Mouse (Mus musculus) fibroblast of lung, adult 2 months (primary cell): ENCODE measurements around the gene Gm45808.
"Not testable (repeated sequence)": the region's sequence is repeated elsewhere in the genome, so short reads cannot be mapped to it uniquely, and the experiment has no call there.

Experiments
- DNase-seq: peaks from one replicate; pipeline ENCODE4 v3.0.0-alpha.2; 2011; ENCODE audit warnings: low read depth

The Gm45808 gene

DNA sequence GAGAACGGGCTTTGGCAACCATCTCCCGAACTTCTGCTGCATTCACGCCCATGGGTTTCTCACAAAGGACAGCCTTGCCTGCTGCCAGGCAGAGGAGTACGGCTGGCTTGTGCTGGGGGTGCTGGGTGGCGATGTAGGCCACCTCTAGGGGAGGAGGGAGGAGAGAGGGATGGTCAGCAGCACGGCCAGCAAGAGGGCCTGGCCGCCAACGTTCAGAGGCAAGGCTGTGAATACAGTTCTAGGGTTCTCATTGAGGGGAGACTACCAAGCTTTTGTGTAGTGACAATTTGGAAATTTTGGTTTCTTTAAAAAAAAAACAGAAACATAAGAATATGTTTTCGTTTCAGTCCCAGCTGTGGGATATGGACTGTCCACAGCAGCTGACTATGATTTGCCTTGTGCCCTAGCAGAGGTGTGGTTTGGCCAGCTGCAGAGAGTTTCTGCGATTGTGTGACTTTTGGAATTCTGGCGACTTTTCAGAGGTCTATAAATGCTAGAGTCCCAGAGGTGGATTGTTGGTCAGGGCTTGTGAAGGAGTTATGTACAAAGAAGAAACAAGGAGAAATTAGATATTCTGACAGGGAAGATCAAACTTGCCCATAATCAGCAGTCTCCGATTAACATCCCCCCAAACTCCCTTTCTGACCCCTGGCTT is at the start of gene Gm45808:
Gene Gm45808 (minus strand): TSS at position 51 of the 655 bp plus-strand sequence.
- DNase-seq: no peak

DNA sequence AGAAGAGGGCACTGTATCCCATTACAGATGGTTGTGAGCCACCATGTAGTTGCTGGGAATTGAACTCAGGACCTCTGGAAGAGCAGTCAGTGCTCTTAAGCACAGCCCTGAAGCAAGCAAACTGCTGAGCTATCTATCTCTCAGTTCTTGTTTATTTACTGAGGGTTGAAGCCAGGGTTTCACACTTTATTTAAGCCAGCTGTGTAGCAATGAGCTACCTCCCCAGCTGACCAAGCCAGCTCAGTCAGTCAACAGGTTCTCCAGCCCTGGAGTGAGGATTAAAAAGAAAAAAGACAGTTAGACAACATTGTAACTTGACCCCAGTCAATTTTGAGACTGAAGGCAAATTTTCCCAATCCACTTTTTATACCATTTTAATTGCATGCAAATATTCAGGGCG is 49.1 kb upstream of the Gm45808 start:
- DNase-seq: no peak

DNA sequence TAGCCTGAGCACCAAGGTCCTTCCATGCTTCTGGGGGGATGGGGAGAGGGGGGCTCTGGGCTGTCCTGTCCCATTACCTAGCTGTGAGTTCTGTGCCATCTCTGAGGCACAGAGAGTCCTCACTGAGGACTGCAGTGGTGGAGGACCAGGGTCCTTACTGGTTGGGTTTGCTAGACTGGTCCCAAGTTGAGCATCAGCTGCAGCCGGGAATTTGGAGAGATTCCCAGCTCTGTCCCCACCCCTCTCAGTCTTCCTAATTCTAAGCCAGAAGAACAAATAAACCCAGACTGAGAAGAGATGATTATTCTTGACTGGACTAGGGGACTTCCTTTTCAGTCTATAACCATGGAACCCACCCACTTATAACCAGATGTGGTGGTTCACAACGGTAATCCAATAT is 44.0 kb upstream of the Gm45808 start:
- DNase-seq: no peak

DNA sequence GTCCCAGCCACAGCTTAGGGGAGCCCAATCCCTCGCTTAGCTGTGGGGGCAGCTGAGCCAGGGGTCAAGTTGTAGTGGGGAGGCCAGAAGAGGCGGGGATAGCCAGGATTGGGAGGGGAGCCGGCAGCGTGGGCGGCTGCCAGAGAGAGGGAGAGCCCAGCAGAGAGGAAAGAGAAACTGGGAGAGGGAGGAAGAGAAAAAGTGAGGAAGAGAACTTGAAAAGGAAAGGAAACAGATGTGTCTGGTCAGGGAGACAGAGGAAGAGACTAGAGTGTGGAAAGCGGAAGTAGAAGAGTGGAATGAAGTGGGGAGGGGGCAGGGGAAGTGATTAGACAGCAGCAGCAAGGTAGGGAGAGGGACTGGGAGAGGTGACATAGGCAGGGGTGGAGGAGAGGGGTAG is 42.9 kb upstream of the Gm45808 start:
- DNase-seq: no peak

DNA sequence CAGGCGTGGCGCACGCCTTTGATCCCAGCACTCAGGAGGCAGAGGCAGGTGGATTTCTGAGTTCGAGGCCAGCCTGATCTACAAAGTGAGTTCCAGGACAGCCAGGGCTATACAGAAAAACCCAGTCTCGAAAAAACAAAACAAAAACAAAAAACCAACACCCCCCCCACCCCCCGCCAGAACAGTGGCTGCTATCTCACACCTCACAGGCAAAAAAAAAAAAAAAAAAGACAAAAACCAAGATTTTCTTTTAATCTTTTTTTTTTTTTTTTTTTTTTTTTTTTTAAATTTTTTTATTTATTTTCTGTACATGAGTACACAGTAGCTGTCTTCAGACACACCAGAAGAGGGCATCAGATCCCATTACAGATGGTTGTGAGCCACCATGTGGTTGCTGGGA is 40.6 kb upstream of the Gm45808 start:
- not testable (repeated sequence) for DNase-seq

DNA sequence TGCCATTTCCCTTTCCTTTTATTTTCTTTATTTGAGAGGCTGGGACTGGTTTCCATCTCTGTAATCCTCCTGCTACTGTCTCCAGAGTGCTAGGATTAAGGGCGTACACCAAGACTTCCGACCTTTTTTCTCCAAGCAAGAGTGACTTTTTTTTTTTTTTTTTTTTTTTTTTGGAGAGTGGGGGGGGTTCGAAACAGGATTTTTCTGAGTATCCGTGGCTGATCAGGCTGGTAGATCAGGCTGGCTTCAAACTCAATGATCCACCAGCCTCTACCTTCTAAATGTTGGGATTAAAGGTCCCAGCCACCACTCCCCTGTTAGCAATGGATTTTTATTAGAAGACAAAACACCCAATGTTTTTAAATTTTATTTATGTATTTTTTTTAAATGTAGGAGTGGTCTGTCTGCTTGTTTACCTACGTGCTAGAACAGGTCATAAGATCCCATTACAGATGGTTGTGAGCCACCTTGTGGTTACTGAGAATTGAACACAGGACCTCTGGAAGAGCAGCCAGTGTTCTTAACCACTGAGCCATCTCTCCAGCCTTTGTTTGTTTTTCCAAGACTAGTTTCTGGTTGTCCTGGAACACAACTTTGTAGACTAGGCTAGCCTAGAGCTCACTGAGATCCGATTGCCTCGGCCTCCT is 40.0 kb upstream of the Gm45808 start:
- DNase-seq: no peak

DNA sequence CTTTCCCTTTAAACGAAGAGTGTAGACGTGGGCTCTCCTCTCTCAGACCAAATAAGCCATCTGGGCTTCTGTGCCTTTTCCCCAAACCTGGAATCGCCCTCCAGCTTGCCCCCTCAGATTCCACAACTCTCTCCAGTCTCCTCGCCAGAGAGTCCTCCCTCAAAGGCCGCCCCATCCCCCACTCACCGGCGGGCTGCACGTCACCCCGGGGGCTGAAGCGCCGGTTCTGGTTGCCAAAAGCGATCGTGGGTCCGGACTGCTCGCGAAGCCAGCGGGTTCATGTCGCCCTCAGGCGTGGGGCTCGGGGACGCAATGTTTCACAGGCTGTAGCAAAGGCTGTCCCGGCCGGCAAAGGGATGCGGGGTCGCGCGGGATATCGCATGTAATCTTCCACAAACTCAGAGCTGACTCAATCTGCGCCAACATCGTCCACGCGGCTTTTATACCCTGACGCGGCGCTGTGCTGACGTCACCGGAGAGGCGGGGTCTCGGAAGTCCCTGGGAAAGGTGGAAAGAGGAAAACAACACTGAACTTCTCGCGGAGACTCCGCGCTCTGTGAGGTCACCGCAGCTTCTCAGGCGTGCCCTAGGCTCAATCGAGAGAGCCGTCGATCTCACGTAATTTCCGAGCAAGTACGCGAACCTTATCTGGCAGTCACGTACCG is 39.3 kb upstream of the Gm45808 start, which contains the start of the genes Ppp1r15a and Plekha4:
Gene Ppp1r15a (minus strand): TSS at position 460 of the 665 bp plus-strand sequence.
Gene Plekha4 (plus strand): TSS at position 522 of the 665 bp plus-strand sequence.
- peak; percentile 97 for DNase-seq

DNA sequence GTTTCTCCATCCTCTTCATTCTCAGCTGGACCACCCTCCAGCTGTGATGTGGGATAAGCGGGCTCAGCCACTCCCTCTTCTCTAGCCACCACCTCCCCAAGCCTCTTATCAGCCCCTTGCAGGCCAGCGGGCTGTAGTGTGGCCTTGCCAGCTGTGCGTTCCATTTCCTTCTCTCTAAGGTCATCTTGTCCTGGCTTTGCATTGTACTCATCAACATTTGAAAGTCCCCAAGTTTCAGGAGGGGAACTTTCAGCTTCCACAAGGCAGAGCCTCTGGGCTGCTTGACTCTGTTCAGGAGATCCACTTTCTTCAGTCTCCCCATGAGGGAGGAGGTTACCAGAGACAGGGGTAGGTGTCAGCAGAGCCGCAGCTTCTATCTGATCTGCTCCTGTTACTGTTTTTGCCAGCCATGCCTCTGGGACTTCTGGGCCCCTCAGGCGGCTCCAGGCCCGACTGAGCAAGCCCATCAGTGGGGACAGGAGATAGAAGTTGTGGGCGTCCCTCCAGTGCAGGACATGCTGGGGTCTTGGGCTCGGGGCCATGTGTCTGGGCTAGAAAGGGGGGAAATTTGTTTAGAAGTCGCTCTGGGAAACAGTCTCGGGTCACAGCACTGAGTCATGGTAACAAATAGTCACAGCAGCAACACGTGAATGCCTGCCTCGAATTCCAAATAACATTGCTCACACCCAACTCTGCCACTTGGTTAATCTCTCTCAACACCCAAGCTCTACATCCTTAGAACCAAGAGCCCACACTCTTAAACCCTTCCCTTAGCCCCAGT is 38.4 kb upstream of the Gm45808 start:
- DNase-seq: no peak

DNA sequence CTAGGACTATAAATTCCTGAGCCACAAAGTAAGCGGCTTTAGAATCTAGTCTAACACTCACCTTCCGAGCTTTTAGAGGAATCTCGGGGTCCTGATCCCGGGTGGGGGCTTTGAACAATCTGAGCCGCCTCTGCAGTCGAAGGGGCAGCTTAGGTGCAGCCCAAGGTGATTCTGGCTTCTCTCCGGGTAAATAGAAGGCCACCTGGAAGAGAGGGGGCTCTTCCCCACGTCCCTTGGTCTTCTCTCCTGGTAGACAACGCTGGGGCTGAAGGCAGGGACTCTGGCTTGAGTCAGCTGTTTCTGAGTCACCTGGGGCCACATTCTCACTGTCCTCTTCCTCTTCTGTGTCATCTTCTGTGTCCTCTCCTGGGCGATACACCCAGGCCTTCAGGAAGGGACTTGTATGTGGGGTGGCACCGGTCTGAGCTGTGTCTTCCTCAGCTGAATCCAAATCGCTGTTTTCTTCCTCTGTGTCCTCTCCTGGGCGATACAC is 37.1 kb upstream of the Gm45808 start:
- DNase-seq: no peak

DNA sequence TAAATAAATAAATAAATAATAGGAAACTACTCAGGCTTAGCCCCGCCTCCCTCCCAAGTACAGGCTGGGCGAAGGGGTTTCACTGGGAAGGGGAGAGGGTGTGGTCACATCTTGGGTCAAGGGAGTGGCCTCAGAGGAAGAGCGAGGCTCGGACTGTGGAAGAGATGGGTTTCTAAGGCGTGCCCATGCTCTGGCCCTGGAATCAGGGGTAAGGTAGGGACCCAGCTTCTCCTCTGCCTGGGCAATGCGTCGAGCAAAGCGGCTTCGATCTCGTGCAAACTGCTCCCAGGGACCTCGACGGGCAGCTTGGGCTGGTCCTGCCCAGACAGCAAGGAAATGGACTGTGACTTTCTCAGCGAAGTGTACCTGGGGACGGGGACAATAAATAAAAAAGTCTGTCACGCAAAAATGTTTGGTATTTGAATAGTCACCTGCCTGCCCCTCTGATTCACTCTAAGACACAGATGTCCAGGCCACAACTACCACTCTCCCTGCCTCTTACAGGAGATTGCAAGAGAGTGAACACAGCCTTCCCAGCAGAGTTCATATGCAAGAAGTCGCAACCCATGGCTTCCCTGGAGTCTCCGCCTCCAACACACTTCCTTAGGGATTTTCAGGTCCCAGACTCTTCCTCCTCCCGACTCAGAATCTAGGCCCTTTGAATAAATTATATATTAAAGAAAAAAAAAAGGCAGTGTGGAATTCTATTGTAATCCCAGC is 36.5 kb upstream of the Gm45808 start:
- no peak for DNase-seq

DNA sequence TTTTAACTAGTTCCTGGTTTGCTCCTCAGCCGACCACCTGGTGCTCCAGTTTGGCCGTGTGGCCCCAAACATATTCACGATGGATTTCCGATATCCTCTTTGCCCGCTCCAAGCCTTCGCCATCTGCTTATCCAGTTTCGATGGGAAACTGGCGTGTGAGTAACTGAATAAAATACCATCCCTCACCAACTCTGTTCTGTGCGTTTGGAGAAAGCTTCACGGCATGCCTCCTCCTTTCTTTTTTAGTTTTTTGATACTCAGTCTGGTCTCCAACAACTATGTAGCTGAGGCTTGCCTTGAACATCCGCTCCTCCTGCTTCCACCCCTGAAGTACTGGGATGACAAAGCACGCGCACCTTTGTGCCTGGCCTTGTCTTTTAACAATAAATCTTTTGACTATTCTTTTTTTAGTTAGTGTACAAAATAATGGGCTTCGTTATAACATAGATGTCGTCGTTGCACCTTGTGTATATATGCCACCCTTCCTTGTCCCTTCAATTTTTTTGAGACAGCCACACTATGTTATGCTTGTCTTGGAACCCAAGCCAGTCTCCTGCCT is 35.7 kb upstream of the Gm45808 start:
- DNase-seq: no peak

DNA sequence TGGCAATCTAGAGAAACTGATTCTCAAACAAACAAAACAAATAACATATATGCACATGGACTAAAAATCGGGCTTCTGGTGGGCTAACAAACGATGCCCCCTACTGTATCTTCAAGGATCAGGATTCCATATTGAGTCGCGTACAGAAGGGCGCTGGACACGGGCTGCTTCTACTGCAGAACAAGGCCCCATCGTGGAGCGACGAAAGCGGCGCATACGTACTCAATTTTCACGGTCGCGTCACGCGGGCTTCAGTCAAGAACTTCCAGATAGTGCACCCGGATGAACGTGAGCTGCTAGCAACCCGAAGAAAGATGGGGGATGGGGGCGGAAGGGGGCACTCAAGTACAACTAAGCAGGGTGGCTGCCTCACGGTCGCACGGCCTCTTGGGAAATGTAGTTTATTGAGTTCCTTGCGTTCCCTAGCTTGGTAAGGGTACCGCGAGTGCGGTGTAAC is 35.1 kb upstream of the Gm45808 start:
- DNase-seq: no peak

DNA sequence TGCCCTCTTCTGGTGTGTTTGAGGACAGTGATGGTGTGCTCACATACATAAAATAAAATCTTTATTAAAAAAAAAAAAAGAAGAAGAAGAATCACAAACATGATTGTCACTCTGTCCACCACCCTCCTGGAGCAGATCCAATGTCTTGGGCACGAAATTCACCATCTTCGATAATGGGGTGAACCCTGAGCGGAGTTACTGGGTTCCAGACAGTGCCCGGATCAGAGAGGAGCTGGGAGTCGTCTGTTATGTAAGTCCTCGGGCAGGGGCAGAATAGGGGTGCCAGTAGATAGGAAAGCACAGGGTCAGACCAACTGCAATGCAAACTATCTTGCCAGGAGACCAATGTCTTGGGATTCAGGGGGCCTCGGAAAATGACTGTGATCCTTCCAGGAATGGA is 34.0 kb upstream of the Gm45808 start:
- DNase-seq: no peak

DNA sequence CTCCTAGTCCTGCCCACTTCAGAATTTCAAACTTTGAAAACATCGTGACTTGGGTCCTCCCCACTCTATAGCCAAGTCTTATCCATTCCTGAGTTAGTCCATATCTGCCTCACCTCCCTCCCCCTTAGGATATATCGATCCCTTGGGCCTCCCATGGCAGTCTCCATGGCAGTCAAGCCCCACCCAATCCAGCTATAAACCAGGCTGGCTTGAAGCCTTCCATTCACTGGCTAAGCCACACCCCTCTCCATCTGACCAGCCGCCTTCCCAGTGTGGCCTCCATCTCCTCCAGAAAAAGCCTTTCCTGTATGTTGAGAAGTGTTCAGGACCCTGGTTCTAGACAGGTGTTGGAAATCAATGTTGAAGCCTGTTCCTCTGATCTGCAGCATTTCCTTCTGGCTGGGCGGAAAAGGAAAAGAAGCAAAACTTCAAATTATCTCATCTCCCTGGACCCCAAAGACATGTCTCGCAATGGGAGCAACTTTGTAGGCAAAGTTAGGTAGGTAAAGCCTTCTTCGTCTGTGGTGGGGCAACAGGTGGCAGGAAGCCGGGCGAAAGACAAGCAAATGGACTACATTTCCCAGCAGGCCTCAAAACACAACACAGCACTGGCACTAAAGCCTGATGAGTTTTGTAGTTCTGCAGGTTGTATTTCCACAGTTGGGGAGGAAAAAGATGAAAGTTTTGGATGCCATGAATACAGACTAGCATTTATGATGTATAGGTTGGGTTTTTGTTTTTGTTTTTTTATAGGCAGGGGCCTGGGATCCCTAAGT is 32.9 kb upstream of the Gm45808 start:
- DNase-seq: no peak

DNA sequence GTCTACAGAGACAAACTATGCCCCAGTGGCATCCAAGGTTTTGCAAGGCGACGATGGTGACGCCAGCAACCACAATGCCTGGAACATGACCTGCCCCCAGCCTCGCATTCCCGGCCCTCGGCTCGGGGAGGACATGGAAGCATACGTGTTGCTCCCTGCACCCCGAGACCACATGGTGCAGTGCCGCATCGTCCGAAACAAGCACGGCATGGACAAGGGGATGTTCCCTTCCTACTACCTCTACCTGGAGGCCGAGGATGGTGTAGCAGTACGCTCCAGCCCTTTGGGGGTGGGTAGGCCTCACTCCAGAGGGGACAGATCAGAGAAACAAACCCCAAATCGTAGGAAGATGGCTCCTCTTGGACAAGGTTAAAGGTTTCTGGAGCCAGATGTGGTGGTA is 32.0 kb upstream of the Gm45808 start:
- no peak for DNase-seq

DNA sequence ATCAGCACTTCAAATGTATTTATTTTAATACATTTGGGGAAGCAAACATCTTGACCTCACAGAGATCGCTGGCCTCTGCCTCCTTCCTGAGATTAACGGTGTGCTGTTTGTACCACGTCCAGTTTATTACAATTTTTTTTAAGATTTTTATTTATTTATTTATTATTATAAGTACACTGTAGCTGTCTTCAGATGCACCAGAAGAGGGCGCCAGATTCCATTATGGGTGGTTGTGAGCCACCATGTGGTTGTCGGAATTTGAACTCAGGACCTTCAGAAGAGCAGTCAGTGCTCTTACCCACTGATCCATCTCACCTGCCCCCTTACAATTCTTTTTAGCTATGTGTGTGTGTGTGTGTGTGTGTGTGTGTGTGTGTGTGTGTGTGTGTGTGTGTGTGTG is 30.2 kb upstream of the Gm45808 start:
- DNase-seq: not testable (repeated sequence)

DNA sequence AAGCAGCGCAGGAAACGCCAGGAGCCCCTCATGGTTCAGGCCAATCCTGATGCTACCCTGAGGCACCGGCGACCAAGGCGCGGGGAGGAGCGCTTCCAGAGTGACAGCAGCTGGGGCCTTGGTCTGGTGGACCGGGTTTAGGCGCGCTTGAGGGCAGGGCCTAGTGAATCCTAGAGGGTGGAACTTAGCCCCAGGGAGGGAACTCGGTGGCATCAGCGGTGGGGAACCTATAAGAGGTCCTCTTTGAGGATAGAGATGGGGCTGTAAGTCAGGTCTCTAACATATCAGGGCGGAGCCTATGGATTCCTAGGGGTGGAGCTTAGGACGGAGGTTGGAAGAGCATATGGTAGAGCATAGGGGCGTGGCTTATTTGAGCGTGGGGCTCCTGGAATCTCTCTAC is 28.8 kb upstream of the Gm45808 start:
- no peak for DNase-seq

DNA sequence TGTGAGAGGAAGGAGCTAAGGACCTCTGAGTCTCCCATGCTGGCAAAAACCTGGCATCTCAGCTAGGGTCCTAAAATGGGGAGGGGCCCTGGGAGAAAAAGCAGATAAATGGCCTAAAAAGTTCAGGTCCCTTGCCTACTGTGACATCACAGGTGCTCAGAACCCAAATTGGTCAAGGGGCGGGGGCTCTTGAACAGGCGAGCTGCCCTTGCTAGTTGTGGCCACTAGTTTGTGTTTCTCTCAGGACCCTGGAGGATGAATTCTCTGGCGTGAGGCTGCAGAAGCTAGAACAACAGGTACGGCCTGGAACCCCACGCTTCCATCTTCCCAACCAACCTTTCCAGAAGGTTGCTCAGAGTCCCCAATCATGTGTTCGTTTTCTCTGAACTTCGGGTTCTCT is 27.8 kb upstream of the Gm45808 start:
- DNase-seq: no peak

DNA sequence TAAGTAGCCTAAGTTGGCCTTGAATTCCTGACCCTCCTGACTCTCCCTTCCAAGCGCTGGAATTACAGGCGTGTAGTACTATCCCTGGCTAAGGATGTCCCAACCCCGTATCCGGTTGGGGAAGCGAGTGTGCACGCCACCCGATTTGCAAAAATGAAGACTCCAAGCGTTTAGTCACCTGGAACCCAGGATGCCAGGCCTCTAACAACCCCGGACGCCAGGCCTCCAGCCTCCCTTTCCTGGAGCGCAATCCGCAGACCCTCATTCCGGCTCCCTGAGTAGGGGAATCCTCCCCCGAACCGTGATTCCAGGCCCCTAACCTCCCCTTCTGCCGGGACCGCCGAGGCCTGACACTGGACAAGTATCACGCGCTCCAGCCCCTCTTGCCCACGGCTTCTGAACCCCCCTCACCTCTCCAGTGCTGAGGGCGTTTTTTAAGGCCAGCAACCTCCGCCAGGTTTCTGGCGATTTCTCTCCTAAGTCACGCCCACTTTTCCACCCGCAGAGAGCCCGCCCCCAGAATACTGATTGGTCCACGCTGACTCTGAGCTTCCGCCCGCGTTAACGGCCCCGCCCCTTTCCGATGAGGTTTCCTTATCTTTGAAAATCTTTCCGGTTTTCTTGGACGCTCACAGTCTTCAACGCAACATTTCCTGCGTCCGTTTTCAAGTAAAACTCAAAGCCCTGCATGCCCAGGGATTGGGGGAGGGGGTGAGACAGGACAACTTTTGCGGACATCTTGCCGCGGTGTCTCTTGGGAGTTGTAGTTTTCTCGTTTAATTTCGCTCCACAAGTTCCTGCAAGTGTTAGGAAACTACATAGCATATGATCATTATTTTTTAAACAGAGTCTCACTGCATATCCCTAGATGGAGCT is 23.5 kb upstream of the Gm45808 start, which contains the start of gene Nucb1:
Gene Nucb1 (minus strand): TSS at position 495 of the 876 bp plus-strand sequence.
- DNase-seq: peak; percentile 87
